Mouse (Mus musculus) layer of hippocampus, adult 8-10 months (tissue): Measurements from ENCODE around the gene Slc26a1. TPM values are rescaled to one million over a fixed set of nuclear protein-coding genes. Genes with fewer than 3 reads are reported as not detected.

ENCODE experiments used
- DNase-seq, 2 experiments: peaks; one replicate each; pipeline ENCODE4 v3.0.0; 2022; ENCODE audit warnings: low spot score in 2 of 2
- total RNA-seq, 4 experiments: library from RNA; stranded (reverse); gene quantifications; 2 replicates each; pipeline ENCODE4 v1.2.4; 2022

Gene Slc26a1
- 1 to 10 TPM; 1.0 to 1.8 (median 1.5) TPM for total RNA-seq

- DNase-seq: no peak
Observed at GRCm38 (mm10) chr5:108675251-108675816, at the start of gene Slc26a1. TSS of gene Slc26a1 (minus strand) at chr5:108675569.

GRCm38 (mm10) chr5:108724006-108724405 is 48.6 kb upstream of the Slc26a1 start:
- no peak for DNase-seq

GRCm38 (mm10) chr5:108719761-108720160 is 44.4 kb upstream of the Slc26a1 start:
- no peak for DNase-seq

GRCm38 (mm10) chr5:108718051-108718450 is 42.7 kb upstream of the Slc26a1 start:
- peak in 1 of 2 experiments; percentile 2 for DNase-seq

GRCm38 (mm10) chr5:108715974-108716373 is 40.6 kb upstream of the Slc26a1 start:
- DNase-seq: no peak

GRCm38 (mm10) chr5:108714149-108714548 is 38.8 kb upstream of the Slc26a1 start:
- DNase-seq: peak; percentile 46

GRCm38 (mm10) chr5:108713691-108714090 is 38.3 kb upstream of the Slc26a1 start:
- no peak for DNase-seq

GRCm38 (mm10) chr5:108713096-108713495 is 37.7 kb upstream of the Slc26a1 start:
- DNase-seq: no peak

- DNase-seq: no peak
Observed at GRCm38 (mm10) chr5:108711968-108712367, 36.6 kb upstream of the Slc26a1 start.

- no peak for DNase-seq
Observed at GRCm38 (mm10) chr5:108708981-108709731, 33.8 kb upstream of the Slc26a1 start.

- DNase-seq: no peak
Observed at GRCm38 (mm10) chr5:108708419-108708818, 33.0 kb upstream of the Slc26a1 start.

GRCm38 (mm10) chr5:108707758-108708157 is 32.4 kb upstream of the Slc26a1 start:
- DNase-seq: no peak

GRCm38 (mm10) chr5:108703754-108704626 is 28.6 kb upstream of the Slc26a1 start:
- DNase-seq: no peak

- no peak for DNase-seq
Observed at GRCm38 (mm10) chr5:108701341-108702021, 26.1 kb upstream of the Slc26a1 start.

- no peak for DNase-seq
Observed at GRCm38 (mm10) chr5:108700346-108700745, 25.0 kb upstream of the Slc26a1 start.

- peak; percentile 75 to 83 for DNase-seq
Observed at GRCm38 (mm10) chr5:108697341-108697753, 22.0 kb upstream of the Slc26a1 start.

- no peak for DNase-seq
Observed at GRCm38 (mm10) chr5:108696542-108696941, 21.2 kb upstream of the Slc26a1 start.

GRCm38 (mm10) chr5:108695861-108696260 is 20.5 kb upstream of the Slc26a1 start:
- DNase-seq: no peak

GRCm38 (mm10) chr5:108694352-108695261 is 19.2 kb upstream of the Slc26a1 start:
- peak in 1 of 2 experiments; percentile 56 for DNase-seq

- DNase-seq: peak in 1 of 2 experiments; percentile 40
Observed at GRCm38 (mm10) chr5:108693872-108694288, 18.5 kb upstream of the Slc26a1 start.
